Mouse (Mus musculus) intestine, embryonic 14.5 days (tissue): Measurements from ENCODE around the gene Olfr988. TPM values are rescaled to one million over a fixed set of nuclear protein-coding genes. Genes with fewer than 3 reads are reported as not detected.
"Not testable (repeated sequence)": the region's sequence is repeated elsewhere in the genome, so short reads cannot be mapped to it uniquely, and the experiment has no call there.

Experiments
- ATAC-seq: fragments of 200-750 bp; cut with Nextera tagmentation; replicated peaks from 2 replicates; pipeline ENCODE4 v1.8.0; 2017; ENCODE audit warnings: low read depth, moderate number of reproducible peaks, moderate TSS enrichment, moderate library complexity; ENCODE audit not compliant: low FRiP score, low TSS enrichment
- DNase-seq: peaks from one replicate; pipeline ENCODE4 v3.0.0-alpha.2; 2018; ENCODE audit warnings: low spot score
- H3K27ac ChIP-seq: fragments of 300-500 bp; sonication (generic); 2 replicates; pipeline ENCODE4 v1.5.1; 2014; ENCODE audit warnings: low read depth, mild to moderate bottlenecking, control low read depth
- H3K27me3 ChIP-seq: fragments of 300-500 bp; sonication (generic); replicated peaks from 2 replicates; pipeline ENCODE4 v1.6.1; 2014; ENCODE audit warnings: low read length, control low read depth; ENCODE audit not compliant: control insufficient read depth, insufficient read depth
- H3K36me3 ChIP-seq: fragments of 300-500 bp; sonication (generic); 2 replicates; pipeline ENCODE4 v1.6.1; 2014; ENCODE audit warnings: low read length, control low read depth; ENCODE audit not compliant: control insufficient read depth, insufficient read depth
- H3K4me1 ChIP-seq: fragments of 300-500 bp; sonication (generic); replicated peaks from 2 replicates; pipeline ENCODE4 v1.6.1; 2014; ENCODE audit warnings: low read length, control low read depth, mixed read lengths; ENCODE audit not compliant: control insufficient read depth, insufficient read depth
- H3K4me2 ChIP-seq: fragments of 300-500 bp; sonication (generic); 2 replicates; pipeline ENCODE4 v1.6.1; 2014; ENCODE audit warnings: low read length
- H3K4me3 ChIP-seq: fragments of 300-500 bp; sonication (generic); 2 replicates; pipeline ENCODE4 v1.5.1; 2014; ENCODE audit warnings: low read depth, low read length, control low read depth, mixed read lengths
- H3K9ac ChIP-seq: fragments of 300-500 bp; sonication (generic); 2 replicates; pipeline ENCODE4 v1.6.1; 2014; ENCODE audit warnings: mild to moderate bottlenecking, low read length
- H3K9me3 ChIP-seq: fragments of 300-500 bp; sonication (generic); 2 replicates; pipeline ENCODE4 v1.6.1; 2016; ENCODE audit warnings: low read length, control low read depth; ENCODE audit not compliant: control insufficient read depth
- WGBS: fragments of 180-500 bp; shearing (Covaris S2); extraction: QIAGEN DNeasy Blood & Tissue Kit; methylation state at CpG from one replicate; pipeline ENCODE4 v1.1.7; 2014; 5-methylcytosine and 5-hydroxymethylcytosine counted together
- polyA plus RNA-seq: library from polyadenylated mRNA; unstranded; fragments of >200 nt; fragmentation: Nextera tagmentation; extraction: Ambion mirVana; gene quantifications from 2 replicates; pipeline ENCODE4 v1.2.1, GENCODE M21; 2014

Olfr988 gene
- not detected in 2 replicates for polyA plus RNA-seq

- DNase-seq, H3K4me1 ChIP-seq, H3K27me3 ChIP-seq, H3K9ac ChIP-seq, H3K36me3 ChIP-seq, H3K4me3 ChIP-seq, H3K27ac ChIP-seq, H3K9me3 ChIP-seq, H3K4me2 ChIP-seq, ATAC-seq: not testable (repeated sequence)
These were observed at the start of gene Olfr988 for GRCm38 (mm10) chr2:85363127-85363526. TSS of gene Olfr988 (minus strand) at chr2:85363227.

- H3K36me3 ChIP-seq: no peaks in the 10 kb centered on the region
- ATAC-seq: no peak
- no peaks in the 10 kb centered on the region for H3K4me1 ChIP-seq
- WGBS: 44% methylated on average over 2 of the region's 2 CpGs
- no peak within 1 kb of the TSS for H3K27ac ChIP-seq
- H3K4me2 ChIP-seq: no peak within 1 kb of the TSS
- no peaks in the 10 kb centered on the region for H3K9me3 ChIP-seq
- no peak for DNase-seq
- H3K4me3 ChIP-seq: no peak within 1 kb of the TSS
- no peak within 1 kb of the TSS for H3K9ac ChIP-seq
- H3K27me3 ChIP-seq: no peaks in the 10 kb centered on the region
These were observed 46.3 kb upstream of the Olfr988 start, which contains the start of gene Olfr992 for GRCm38 (mm10) chr2:85409369-85409768. TSS of gene Olfr992 (minus strand) at chr2:85409469.

- H3K27ac ChIP-seq: no peak overlapping the region
- H3K4me3 ChIP-seq: no peak overlapping the region
- no peaks in the 10 kb centered on the region for H3K36me3 ChIP-seq
- H3K9ac ChIP-seq: no peak overlapping the region
- H3K4me1 ChIP-seq: no peaks in the 10 kb centered on the region
- no peaks in the 10 kb centered on the region for H3K9me3 ChIP-seq
- ATAC-seq (no peak), DNase-seq (no peak)
- WGBS: 68% methylated on average over 7 of the region's 7 CpGs
- H3K4me2 ChIP-seq: no peak overlapping the region
- H3K27me3 ChIP-seq: no peaks in the 10 kb centered on the region
These were observed 23.1 kb downstream of the Olfr988 start for GRCm38 (mm10) chr2:85339972-85340371.

- not testable (repeated sequence) for H3K9me3 ChIP-seq, H3K36me3 ChIP-seq, H3K27ac ChIP-seq, H3K4me2 ChIP-seq, H3K4me1 ChIP-seq, ATAC-seq, H3K4me3 ChIP-seq, H3K9ac ChIP-seq, DNase-seq, H3K27me3 ChIP-seq
These were observed 23.8 kb downstream of the Olfr988 start, which contains the start of gene Olfr987 for GRCm38 (mm10) chr2:85339215-85339614. TSS of gene Olfr987 (minus strand) at chr2:85339315.

- no peak for DNase-seq
- 62% methylated on average over 1 of the region's 1 CpGs for WGBS
These were observed 43.9 kb downstream of the Olfr988 start for GRCm38 (mm10) chr2:85319106-85319505.

More at GRCm38 (mm10) chr2:85319106-85319505, 43.9 kb downstream of the Olfr988 start:
- Histone ChIP-seq H3K4me2 (no peak overlapping the region), H3K36me3 (no peaks in the 10 kb centered on the region), H3K27ac (no peak overlapping the region), H3K27me3 (no peaks in the 10 kb centered on the region), H3K9me3 (no peaks in the 10 kb centered on the region), H3K4me1 (no peaks in the 10 kb centered on the region), H3K4me3 (no peak overlapping the region), H3K9ac (no peak overlapping the region)
- no peak for ATAC-seq

Other genes starting within 250 kb of the Olfr988 start
- 53.6 and 54.3 TPM in 2 replicates for gene Aplnr, start 227.0 kb downstream of the Olfr988 start, polyA plus RNA-seq
- gene Lrrc55, start 166.0 kb downstream of the Olfr988 start, polyA plus RNA-seq: 5.2 and 5.4 TPM in 2 replicates
- gene Olfr987, start 23.9 kb downstream of the Olfr988 start, polyA plus RNA-seq: not detected in 2 replicates
- gene Olfr992, start 46.2 kb upstream of the Olfr988 start, polyA plus RNA-seq: not detected in 2 replicates
- gene Olfr993, start 51.6 kb upstream of the Olfr988 start, polyA plus RNA-seq: not detected in 2 replicates
- not detected in 2 replicates for gene Olfr994, start 73.2 kb upstream of the Olfr988 start, polyA plus RNA-seq
- not detected in 2 replicates for gene Olfr995, start 80.4 kb upstream of the Olfr988 start, polyA plus RNA-seq
- gene 4833423E24Rik, start 155.8 kb upstream of the Olfr988 start, polyA plus RNA-seq: not detected in 2 replicates
- gene Olfr996, start 216.0 kb upstream of the Olfr988 start, polyA plus RNA-seq: not detected in 2 replicates
- not detected in 2 replicates for gene Olfr998, start 225.7 kb upstream of the Olfr988 start, polyA plus RNA-seq
- gene Olfr1000, start 248.7 kb upstream of the Olfr988 start, polyA plus RNA-seq: not detected in 2 replicates